Mouse (Mus musculus): ENCODE data around the gene Zfp810.
"Not testable (repeated sequence)": the region's sequence is repeated elsewhere in the genome, so short reads cannot be mapped to it uniquely, and the experiment has no call there.

The Zfp810 gene

DNA sequence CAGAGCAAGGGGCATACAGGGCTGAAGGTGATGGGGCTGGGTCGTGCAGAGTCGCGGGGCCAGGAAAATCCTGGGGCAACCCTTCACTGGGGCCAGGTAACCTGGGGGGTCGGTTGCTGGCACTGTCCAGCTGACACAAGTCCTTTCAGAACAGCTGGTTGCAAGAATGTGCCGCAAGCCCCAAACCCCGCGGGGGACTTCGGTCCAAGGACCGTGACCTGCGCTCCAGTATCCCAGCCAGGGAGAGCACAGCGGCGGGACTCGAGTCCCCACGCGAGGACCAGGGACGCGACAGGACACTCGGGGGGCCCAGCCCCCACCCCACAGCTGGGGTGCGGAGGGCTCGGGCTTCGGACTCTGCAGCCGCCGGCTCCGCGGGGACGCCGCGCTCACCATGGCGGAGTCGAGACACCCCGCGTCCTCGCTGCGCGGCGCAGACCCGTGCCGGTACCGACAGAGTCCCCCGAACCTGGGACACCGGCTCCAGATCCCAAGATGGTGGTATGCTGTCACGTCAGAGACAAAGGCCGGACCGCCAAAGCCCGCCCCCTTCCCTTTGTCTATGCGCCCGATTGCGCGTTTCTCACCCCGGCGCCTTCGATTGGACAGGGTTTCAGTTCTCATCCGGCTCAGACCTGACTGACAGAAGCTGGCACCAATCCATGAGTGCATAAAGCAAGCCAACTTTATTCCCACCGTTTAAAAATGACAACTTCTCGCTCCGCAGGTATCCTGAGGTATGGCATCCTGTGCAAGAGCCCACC lies at the start of gene Zfp810:
Gene Zfp810 (minus strand): TSS at position 493 of the 764 bp plus-strand sequence.
- peak; percentile 94 for DNase-seq (ENCODE audit: inconsistent ontology term)

DNA sequence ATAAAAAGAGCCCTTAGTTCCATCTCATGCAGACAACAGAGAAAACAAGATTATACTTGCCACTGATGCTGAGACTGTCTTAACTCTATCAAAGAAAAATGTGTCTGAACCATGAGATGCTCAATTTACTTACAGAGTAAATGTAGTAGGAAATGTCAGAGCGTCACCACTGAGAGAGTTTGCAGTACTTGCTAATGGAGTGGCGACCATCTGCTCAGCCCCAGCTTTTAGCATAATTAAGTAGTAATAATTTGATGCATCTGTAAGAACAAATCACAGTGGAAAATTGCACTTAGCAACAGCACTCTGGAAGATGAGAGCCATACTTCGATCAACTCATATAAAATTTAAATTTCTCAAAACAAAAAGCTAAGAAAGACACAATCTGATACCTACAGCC lies 48.5 kb upstream of the Zfp810 start:
- DNase-seq (ENCODE audit: inconsistent ontology term): no peak

DNA sequence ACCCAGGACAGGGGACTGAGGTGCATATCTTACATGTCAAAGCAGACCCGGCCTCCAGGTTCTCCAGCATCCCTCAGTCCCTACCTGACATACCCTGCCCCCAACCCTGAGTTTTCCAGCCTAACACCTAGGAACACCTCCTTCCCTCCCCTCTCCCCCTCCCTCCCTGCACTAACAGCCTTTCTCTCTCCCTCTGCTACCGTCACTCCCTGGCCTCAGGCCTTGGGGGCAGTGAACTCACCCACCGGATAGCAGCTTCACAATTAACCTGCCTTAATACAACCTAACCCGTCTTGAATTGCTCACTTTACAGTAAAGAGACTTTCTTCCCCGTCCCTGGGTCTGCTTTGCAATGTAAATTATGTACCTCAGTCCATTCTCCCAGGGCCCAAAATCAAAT lies 46.5 kb upstream of the Zfp810 start:
- DNase-seq (ENCODE audit: inconsistent ontology term): no peak

DNA sequence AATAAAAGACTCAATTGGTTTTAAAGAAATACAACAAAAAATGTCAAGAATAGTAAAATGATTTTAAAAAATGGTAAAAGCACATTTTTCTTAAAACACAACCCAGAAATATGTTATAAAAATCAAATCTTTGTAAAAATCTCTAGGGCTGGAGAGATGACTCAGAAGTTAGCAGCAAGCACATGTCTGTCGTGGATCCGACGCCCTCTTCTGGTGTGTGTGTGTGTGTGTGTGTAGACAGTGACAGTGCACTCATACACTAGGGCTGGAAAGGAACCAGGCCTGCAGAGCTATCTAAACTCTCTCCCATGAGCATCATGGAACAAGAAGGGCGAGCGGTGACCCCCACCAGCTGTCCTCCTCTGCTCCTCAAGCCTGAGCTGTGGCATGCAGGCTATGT lies 46.0 kb upstream of the Zfp810 start:
- no peak for DNase-seq (ENCODE audit: inconsistent ontology term)

DNA sequence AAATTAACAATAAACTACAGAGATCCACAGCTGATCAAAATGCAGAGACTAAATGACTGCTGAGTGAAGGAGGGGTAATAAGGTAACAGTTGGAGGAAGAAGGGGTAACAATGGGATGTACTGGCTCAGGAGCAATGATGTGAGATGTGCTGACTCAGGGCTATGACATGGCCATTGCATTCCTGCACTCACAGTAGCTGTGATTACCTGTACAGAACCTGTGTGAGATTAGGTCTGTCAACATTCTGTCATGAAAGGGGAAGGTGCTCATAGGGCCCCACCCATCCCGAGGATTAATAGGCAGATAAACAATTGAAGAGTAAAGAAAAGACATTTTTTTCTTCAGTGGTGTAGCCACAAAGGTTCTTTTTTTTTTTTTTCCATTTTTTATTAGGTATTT lies 32.9 kb upstream of the Zfp810 start:
- DNase-seq (ENCODE audit: inconsistent ontology term): no peak

DNA sequence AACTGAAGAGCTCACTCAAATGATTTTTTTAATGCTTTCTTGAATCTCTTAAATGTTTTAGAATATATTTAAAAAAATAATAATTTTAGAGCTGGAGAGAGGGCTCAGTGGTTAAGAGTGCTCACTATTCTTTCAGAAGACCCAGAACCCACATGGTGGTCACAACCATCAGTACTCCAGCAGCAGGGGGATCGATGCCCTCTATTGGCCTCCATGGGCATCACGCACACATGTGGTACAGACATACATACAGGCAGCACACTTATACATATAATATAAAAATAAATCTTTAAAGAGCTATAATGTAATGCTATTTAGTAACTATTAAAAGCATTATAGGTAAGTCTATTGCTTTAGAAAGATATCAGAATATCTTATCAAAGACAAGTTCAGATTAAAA lies 29.8 kb upstream of the Zfp810 start:
- no peak for DNase-seq (ENCODE audit: inconsistent ontology term)

DNA sequence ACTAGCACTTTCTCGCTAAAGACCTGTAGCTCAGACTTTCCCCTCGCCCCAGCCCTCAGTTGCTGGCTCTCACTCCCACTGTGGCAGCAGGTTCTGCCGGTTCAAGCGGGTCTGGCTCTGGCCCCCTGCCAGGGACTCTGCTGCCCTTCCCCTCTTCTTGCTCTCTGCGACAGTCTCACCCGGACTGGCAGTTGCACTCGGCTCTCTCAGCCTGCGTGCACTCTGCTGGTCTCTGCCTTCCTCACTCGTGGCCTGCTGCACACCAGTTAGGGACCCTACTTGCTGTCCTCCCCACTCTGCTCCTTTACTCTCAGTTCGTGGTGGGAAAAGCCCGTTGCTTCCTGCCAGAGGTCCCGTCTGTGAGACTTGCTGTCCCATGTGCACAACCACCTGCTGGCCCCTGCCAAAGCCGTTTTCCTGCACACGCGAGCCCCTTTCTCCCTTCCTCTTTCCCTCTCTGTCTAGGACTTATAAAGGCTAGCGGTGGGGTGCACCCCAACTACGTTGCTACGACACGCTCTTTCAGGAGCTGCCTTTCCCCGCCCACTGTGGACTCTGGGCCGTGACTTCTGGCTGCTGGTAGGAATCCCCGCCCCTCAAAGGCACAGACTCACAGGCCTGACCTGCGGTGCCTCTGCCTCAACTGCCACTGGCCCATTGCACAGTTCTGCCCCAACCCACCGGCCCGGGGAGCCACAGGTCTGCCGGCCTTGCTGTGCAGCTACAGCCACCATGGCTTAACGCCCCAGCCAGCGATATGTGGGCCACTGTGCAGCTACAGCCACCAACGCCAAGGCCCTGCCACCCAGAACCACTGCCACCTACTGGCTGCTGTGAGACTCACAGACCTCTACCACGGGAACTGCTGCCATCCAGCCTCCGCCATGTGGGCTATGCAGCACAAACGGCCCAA lies 20.3 kb upstream of the Zfp810 start:
- peak; percentile 84 for DNase-seq (ENCODE audit: inconsistent ontology term)

DNA sequence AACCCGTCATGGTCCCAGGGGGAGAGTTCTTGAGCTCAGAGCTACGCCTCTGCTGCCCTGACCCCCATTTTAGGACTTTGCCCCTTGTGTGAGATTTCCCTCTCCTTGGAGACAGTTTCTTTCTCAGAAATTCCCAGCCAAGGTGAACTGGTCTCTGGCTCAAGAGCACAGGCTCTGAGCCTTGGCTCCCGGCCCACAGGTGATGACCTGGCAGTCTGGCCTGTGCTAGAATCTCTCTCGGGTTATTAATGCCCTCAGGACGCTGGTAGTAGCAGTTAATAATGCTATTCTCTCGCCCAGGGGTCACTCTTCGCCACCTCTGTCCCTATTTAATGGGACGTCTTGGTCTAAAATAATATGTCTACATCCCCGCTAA lies 19.6 kb upstream of the Zfp810 start:
- no peak for DNase-seq (ENCODE audit: inconsistent ontology term)

DNA sequence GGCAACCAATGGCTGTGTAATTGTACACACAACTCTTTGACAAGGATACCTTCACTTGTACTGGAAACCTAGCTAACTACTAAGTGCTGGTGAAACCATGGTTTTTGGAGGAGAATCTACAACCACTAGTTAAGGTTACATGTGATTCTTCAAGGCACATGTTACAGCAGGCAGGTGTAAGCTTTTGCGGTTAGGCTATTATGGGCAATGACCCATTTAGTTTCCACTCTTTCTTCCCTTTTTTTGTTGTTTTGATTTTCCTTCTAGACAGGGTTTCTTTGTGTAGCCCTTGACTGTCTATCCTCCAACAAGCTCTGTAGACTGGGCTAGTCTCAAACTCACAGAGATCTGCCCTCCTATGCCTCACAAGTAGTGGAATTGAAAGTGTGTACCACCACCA lies 17.1 kb upstream of the Zfp810 start:
- no peak for DNase-seq (ENCODE audit: inconsistent ontology term)

DNA sequence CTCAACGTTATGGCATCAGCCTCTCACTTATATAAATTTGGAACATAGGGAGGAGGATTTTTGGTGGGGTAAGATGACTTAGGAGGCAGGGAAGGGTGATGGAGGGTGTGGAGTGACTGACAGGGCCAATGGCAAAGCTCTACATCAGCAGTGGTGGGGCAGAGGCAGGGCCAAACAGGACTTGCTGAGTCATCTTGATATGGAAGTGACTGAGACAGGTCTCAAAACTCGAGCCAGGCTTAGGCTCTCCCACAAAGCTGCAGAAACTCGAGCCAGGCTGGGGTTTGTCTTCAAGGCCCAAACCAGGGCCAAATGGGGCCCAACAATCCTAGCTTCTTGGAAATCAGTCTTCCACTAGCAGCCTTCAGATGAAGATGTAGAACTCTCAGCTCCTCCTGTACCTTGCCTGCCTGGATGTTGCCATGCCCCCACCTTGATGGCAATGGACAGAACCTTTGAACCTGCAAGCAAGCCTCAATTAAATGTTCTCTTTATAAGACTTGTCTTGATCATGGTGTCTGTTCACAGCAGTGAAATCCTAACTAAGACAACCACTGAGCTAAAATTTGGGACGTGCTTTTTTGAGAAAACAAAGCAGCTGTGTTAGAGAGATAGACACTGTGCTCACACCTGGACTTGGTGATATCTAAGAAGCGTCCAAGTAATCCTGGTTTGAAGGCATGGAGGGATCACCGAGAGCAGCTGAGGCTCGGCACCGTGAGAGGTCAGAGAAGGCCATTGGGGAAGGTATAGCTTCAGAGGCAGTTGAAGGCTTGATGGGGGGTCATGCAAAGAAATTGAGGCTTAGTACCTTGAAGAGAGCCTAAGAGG lies 15.1 kb upstream of the Zfp810 start:
- DNase-seq (ENCODE audit: inconsistent ontology term): no peak

DNA sequence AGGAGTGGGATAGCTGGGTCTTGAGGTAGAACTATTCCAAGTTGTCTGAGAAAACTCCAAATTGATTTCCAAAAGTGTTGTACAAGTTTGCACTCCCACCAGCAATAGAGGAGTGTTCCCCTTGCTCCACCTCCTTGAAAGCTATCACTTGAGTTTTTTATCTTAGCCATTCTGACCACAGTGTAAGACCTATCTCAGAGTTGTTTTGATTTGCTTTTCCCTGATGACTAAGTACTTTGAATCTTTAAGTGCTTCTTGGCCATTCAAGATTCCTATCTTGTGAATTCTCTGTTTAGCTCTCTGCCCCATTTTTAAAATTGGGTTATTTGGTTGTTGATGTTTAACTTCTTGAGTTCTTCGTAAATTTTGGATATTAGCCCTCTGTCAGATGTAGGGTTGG lies 11.7 kb upstream of the Zfp810 start:
- no peak for DNase-seq (ENCODE audit: inconsistent ontology term)

DNA sequence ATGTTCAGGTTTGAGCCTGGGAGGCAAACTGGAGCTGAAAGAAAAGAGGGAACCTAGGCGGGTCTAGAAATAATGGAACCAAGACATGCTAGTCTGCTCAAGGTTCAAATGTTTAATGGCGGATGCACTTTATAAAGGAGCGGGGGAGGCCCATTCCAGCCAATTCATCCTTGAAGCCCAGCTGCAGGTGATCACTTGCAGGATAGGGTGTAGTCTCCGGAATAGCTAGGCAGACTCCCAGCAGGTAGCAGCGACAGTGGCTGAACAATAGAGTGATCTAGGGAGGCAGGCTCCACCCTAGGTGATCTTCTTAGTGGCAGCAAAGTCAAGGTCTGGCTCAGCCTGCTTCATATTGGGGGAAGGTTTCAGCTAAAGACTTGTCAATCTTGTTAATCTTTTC lies 8.6 kb upstream of the Zfp810 start:
- not testable (repeated sequence) for DNase-seq (ENCODE audit: inconsistent ontology term)

DNA sequence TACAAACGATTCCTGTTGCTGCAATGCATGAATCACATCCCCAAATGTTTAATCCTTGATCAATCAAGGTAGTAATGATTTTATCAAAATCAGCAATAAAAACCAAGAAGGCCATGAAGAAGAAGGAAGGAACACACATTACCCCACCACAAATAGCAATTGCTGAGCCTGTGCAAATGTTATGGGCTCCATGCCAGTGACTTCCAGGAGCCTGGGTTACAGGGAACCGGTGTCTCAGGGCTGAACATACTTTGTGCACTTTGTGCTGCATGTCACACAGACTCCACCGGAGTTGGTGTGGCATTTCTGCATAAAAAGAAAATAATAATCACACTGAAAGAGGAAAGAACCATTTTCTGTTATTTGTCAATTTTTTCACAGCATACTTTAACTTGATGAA lies 6.6 kb upstream of the Zfp810 start:
- DNase-seq (ENCODE audit: inconsistent ontology term): no peak

DNA sequence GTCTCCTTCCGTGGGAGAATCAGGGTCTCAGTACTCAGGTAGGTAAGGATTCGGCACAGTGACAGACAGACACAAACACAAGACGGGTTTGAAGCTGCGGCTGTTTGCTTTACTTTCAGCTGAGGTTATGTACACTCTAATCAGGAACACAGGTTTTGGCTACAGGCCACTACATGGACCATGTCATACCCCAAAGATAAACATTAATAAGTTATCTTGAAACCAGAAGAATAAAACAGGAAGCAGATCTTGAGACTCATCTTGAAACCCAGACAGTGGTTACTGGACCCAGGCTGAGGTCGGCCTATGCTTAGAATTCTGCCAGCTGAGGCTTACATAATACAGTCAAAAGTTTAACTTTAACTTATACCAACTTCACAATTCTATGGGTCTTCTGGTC lies 5.8 kb upstream of the Zfp810 start:
- DNase-seq (ENCODE audit: inconsistent ontology term): no peak

DNA sequence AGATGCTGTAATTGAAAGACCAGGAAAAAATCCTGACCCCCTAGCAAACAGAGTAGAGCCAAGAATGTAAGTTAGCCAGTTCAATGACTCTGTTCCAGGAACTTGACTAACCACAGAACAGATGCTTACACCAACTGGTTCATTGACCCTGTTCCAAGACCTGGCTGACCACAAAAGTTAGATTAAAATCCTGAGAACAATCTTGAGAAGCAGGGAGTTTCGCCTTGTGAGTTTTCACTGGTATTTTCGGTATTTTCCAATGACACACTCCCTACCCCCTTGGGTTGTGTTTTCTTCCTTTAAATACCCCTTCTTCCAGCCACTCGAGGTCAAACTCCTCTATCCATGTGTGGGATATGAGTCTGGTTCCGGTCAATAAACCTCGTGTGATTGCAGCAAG lies 2.2 kb upstream of the Zfp810 start:
- DNase-seq (ENCODE audit: inconsistent ontology term): peak; percentile 70

DNA sequence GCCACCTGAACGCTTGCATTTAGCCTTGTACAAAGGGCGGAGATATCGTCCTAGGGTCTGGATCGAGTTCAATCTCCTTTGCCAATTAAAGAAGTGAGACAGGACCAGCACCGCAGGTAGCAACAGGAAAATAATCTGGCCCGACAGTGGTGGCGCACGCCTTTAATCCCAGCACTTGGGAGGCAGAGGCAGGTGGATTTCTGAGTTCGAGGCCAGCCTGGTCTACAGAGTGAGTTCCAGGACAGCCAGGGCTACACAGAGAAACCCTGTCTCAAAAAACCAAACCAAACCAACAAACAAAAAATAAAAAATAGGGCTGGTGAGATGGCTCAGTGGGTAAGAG lies 443 bp upstream of the Zfp810 start:
- not testable (repeated sequence) for DNase-seq (ENCODE audit: inconsistent ontology term)

DNA sequence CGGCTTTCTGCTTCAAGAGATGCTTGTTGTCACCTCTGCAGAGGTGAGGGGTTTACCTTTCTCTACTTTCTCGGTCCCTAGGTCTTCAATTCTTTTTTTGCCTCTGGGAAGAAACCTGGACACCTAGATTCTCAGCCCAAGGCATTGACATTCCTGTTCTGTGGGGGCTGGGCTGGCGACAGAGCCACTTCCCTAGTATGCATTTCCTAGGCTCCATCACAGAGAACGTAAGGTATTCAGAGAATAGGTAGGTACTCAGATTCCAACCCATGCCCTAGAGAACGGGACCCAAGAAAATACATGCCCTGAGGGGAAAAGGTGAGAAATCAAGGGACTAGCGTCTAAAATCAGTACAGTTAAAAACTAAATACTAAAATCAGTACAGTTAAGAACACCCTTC lies 722 bp downstream of the Zfp810 start:
- DNase-seq (ENCODE audit: inconsistent ontology term): no peak

DNA sequence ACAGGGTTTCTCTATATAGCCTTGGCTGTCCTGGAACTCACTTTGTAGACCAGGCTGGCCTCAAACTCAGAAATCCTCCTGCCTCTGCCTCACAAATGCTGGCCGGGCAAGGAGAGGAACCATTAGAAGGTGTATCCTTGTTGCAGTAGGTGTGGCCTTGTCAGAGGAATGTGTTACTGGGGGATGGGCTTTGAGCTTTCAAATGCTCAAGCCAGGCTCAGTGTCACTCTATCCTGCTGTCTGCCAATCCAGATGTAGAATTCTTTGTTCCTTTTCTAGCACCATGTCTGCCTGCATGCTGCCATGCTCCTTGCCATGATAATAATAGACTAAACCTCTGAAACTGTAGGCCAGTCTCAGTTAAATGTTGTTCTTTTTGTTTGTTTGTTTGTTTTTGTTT lies 5.2 kb downstream of the Zfp810 start:
- DNase-seq (ENCODE audit: inconsistent ontology term): no peak

DNA sequence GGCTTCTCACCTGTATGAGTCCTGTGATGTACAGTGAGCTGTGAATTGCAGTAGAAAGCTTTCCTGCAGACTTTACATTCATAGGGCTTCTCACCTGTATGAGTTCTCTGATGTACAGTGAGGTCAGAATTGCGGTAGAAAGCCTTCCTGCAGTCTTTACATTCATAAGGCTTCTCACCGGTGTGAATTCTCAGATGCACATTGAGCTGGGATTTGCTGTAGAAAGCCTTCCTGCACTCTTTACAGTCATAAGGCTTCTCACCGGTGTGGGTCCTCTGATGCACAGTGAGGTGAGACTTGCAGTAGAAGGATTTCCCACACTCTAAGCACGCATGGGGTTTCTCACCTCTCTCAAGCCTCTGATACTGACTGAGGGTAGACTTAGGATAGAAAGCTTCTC lies 28.7 kb downstream of the Zfp810 start:
- DNase-seq (ENCODE audit: inconsistent ontology term): peak; percentile 15

DNA sequence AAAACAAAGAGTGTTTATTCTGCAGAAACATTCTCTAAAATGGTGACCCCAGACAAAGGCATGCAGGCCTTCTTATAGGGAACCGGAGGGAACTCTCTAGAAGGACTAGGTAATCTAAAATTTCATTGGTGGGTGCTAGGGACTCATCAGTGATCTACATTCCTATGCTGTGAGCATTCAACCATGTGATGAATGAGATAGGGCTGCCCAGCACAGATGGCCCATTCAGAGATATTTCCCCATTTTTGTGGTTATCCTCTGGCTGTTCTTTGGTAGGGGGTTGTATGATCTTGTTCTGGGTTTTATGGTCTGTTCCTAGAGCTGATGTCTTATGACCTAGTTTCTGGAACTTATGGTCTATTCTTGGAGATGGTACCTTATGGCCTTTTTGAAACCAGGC lies 38.6 kb downstream of the Zfp810 start:
- DNase-seq (ENCODE audit: inconsistent ontology term): no peak

DNA sequence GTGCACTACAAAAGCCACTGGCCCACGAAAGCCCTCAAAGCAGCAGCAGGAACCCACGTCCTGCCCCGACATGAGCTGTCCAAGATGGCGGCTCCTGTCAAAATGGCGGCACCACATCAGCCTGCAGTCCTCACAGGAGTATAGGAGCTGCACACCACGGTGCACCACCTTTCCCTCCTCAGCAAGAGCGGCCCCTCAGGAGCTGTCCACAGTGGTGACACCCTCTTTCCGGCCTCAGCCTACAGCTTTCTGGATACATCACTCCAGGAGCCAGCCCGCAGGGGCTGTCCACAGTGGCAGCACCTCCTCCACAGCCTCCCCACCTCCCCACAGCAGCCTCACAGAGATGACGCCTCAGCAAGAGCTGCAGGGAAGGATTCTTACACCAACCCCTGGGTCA lies 44.8 kb downstream of the Zfp810 start:
- no peak for DNase-seq (ENCODE audit: inconsistent ontology term)

DNA sequence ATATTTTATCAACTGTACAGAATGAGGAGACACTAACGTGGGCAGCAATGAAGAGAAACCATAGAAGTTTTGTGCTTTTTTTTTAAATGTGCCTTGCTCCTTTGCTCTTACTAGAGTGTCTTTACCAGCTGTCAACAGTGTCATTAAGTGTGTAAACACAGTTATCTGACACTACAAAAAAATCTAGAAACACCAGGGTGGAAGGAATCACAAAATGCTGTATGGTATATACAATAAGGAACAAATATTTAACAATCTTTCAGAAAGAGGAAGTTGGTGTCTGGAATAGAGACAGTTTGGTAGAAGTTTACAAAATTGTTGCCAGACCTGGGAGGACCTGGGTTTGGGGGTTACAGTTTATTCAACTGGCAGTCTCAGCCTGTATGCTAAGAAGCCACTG lies 45.9 kb downstream of the Zfp810 start:
- no peak for DNase-seq (ENCODE audit: inconsistent ontology term)

DNA sequence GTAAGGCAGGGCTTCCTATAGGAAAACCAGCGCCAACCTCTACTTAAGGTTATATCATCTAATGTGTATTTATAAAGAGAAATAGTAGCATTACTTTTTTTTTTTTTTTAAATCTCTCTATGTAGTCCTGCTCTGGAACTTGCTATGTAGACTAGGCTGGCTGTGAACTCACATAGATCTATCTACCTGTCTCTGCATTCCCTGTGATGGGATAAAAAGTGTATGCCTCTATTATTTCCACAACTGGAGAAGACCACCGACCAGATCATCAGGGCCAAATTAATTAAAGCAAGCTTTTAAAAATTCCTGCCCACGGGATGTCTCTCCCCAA lies 47.4 kb downstream of the Zfp810 start:
- DNase-seq (ENCODE audit: inconsistent ontology term): no peak

Data from Muller cell, postnatal 12 days (primary cell).